In the genomic region with DNA sequence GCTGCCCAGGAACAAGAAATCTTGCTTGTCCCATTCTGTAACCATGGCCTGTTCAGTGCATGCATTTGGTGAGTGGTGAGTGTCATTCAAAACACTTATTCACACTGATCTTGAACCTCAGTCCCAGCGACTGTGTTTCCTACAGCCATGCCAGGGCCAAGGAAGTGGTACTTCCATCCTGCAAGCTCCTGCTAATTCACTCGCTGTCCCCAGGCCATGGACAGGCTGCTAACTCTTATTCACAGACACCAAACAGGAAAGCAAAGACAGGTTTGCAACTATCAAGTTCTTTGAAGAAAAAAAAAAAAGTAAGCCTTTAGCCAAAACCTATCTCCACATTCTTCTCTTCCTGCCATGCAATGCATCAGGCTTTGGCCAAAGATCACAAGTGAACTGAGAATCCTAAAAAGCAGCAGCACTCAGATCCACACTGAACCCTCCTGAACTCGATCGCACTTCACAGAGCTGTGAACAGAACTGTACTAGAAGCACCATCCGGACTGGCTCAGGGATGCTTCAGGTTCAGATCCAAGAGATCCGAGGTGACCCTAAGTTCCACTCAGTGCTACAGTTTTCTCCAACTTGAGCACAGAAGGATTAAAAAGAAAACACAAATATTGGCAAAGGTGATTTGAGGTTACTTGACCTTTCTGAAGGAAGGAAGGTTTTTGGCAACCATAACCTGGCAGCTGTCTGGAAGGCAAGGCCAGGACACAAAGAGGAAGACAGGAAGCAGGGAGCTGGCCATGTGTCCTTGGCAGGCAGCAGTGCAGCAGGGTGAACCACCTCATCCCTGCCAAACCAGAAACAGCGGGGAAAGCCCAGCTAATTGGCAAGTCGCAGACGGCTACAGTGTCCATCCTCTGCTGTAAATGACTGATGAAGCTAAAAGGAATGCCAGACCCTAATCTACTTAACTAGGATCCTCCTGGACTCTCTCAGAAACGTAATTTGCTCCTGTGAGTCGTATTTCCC, we compare ENCODE assay signal across 8 mouse cellular contexts.
DNase-seq lines count a peak whose midpoint lies in the region; ATAC-seq and TF ChIP-seq lines count a peak whose summit lies in the region.

No protein-coding gene starts in this region.

- no peak overlapping the region for H3K4me3 ChIP-seq in left cerebral cortex, adult 2 months
- H3K4me3 ChIP-seq in brown adipose tissue, adult 24 weeks (ENCODE audit: insufficient read depth, low read depth, low read length): no peak overlapping the region
- H3K4me3 ChIP-seq in forebrain, postnatal 0 days (ENCODE audit: low read depth, low read length): no peak overlapping the region
- no peak overlapping the region for H3K4me3 ChIP-seq in hindbrain, embryonic 14.5 days (replicated peaks; ENCODE audit: low read length)
- H3K4me3 ChIP-seq in lung, embryonic 15.5 days: no peak overlapping the region

- peak overlapping the region; percentile 55; the same call in 1 of the 2 replicates for H3K27ac ChIP-seq in left cerebral cortex, adult 2 months
- H3K27ac ChIP-seq in brown adipose tissue, adult 24 weeks (replicated peaks; ENCODE audit: low read depth, low read length): peak overlapping the region; percentile 73
- peak overlapping the region; percentile 21; the same call in 1 of the 2 replicates for H3K27ac ChIP-seq in forebrain, postnatal 0 days (ENCODE audit: low read depth, low read length)
- H3K27ac ChIP-seq in hindbrain, embryonic 14.5 days: 0 out of 2 replicates have a peak overlapping the region, but pooled peaks have one; percentile 55
- peak overlapping the region; percentile 74 for H3K27ac ChIP-seq in lung, embryonic 15.5 days

- peaks cover 43% of the 10 kb centered on the region for H3K4me1 ChIP-seq in brown adipose tissue, adult 24 weeks (ENCODE audit: control insufficient read depth, insufficient read depth, insufficient read length, low read length)
- peaks cover 12% of the 10 kb centered on the region for H3K4me1 ChIP-seq in forebrain, postnatal 0 days (ENCODE audit: insufficient read depth)
- H3K4me1 ChIP-seq in hindbrain, embryonic 14.5 days (replicated peaks; ENCODE audit: control insufficient read depth, insufficient read depth, low read length): peaks cover 13% of the 10 kb centered on the region; the same call in 1 of the 2 replicates
- peaks cover 56% of the 10 kb centered on the region for H3K4me1 ChIP-seq in lung, embryonic 15.5 days

- H3K4me2 ChIP-seq in forebrain, postnatal 0 days (ENCODE audit: low read depth): peak overlapping the region; percentile 2; the same call in 1 of the 2 replicates
- H3K4me2 ChIP-seq in hindbrain, embryonic 14.5 days (replicated peaks): no peak overlapping the region
- H3K4me2 ChIP-seq in lung, embryonic 15.5 days: no peak overlapping the region; the same call in 1 of the 2 replicates

- H3K27me3 ChIP-seq in forebrain, postnatal 0 days (ENCODE audit: insufficient read depth, low read length): no peaks in the 10 kb centered on the region
- no peaks in the 10 kb centered on the region for H3K27me3 ChIP-seq in hindbrain, embryonic 14.5 days (ENCODE audit: control insufficient read depth, insufficient read depth, low read length)
- H3K27me3 ChIP-seq in lung, embryonic 15.5 days: no peaks in the 10 kb centered on the region

- H3K36me3 ChIP-seq in forebrain, postnatal 0 days (ENCODE audit: insufficient read depth): no peaks in the 10 kb centered on the region
- no peaks in the 10 kb centered on the region for H3K36me3 ChIP-seq in hindbrain, embryonic 14.5 days (replicated peaks; ENCODE audit: control insufficient read depth, insufficient read depth)
- no peaks in the 10 kb centered on the region for H3K36me3 ChIP-seq in lung, embryonic 15.5 days

- no peak for TF ChIP-seq CTCF in left cerebral cortex, adult 2 months (IDR thresholded peaks at IDR 0.05)
- no peak for TF ChIP-seq CTCF in forebrain, postnatal 0 days (IDR thresholded peaks at IDR 0.05; ENCODE audit: low read depth)

- H3K9ac ChIP-seq in forebrain, postnatal 0 days: no peak overlapping the region
- H3K9ac ChIP-seq in hindbrain, embryonic 14.5 days: no peak overlapping the region
- 0 out of 2 replicates have a peak overlapping the region, but pooled peaks have one; percentile 14 for H3K9ac ChIP-seq in lung, embryonic 15.5 days

- peak; percentile 65 for ATAC-seq in forebrain, postnatal 0 days
- ATAC-seq in hindbrain, embryonic 14.5 days (ENCODE audit: low FRiP score): peak; percentile 58; the same call in 1 of the 2 replicates
- ATAC-seq in lung, embryonic 15.5 days (ENCODE audit: borderline replicate concordance, extremely low read depth, low FRiP score, low TSS enrichment): no peak

- no peaks in the 10 kb centered on the region for H3K9me3 ChIP-seq in forebrain, postnatal 0 days (ENCODE audit: low read length)
- H3K9me3 ChIP-seq in hindbrain, embryonic 14.5 days (ENCODE audit: control insufficient read depth, low read length): no peaks in the 10 kb centered on the region
- no peaks in the 10 kb centered on the region for H3K9me3 ChIP-seq in lung, embryonic 15.5 days

- intact Hi-C loops in left cerebral cortex, adult 2 months (cut with DNase I): no loop called here

- DNase-seq in left cerebral cortex, adult 2 months (ENCODE audit: extremely low spot score in 1 of 2, low spot score in 2 of 2): no peak
- no peak for DNase-seq in left cerebral cortex, adult 8-10 months (ENCODE audit: low spot score in 2 of 2)
- DNase-seq in forebrain, postnatal 0 days: peak; percentile 55
- DNase-seq in hindbrain, embryonic 14.5 days (ENCODE audit: low spot score): peak; percentile 56
- DNase-seq in testis, postnatal 10 days (ENCODE audit: low spot score): peak; percentile 64
- DNase-seq in spleen, postnatal 14 days (ENCODE audit: low spot score in 2 of 2): no peak

- 37% methylated on average over 11 of the region's 11 CpGs for WGBS in forebrain, postnatal 0 days
- 52% methylated on average over 11 of the region's 11 CpGs for WGBS in hindbrain, embryonic 14.5 days
- WGBS in lung, embryonic 15.5 days: 42% methylated on average over 11 of the region's 11 CpGs

Comparison
In these comparisons a context has a peak if more than half of its experiments do, and no peak if none do; other contexts are left out.
1. DNase-seq: peak in forebrain, postnatal 0 days (single experiment), hindbrain, embryonic 14.5 days (single experiment) and testis, postnatal 10 days (single experiment); none in left cerebral cortex, adult 2 months (0 of 2), left cerebral cortex, adult 8-10 months (0 of 2) and spleen, postnatal 14 days (0 of 2).
2. H3K27ac ChIP-seq: peak in every context shown above with its lines; median percentile 74 in lung, embryonic 15.5 days; 73 in brown adipose tissue, adult 24 weeks; 55 in left cerebral cortex, adult 2 months; 55 in hindbrain, embryonic 14.5 days; 21 in forebrain, postnatal 0 days.